Mouse (Mus musculus): Measurements from ENCODE around the gene Oprd1.

- TF ChIP-seq CTCF (IDR thresholded peaks at IDR 0.05; ENCODE audit: low read depth) (peak; percentile 22; the same call in 1 of the 2 replicates), EP300 (IDR thresholded peaks at IDR 0.05; ENCODE audit: low read depth) (peak; percentile 77)
These were observed 69.1 kb downstream of the Oprd1 start, which contains the start of gene Epb41 for GRCm38 (mm10) chr4:132074933-132075769.
